Mouse (Mus musculus) MEL (cell line): ENCODE measurements around the gene Arid4b. TPM values are rescaled to one million over a fixed set of nuclear protein-coding genes. Genes with fewer than 3 reads are reported as not detected.

Experiments
- DNase-seq: peaks from one replicate; pipeline ENCODE4 v3.0.0; 2011; ENCODE audit warnings: low read depth, low spot score
- H3K27ac ChIP-seq: 2 replicates; pipeline ENCODE4 v1.5.1; 2012; ENCODE audit warnings: low read depth, mild to moderate bottlenecking, control low read depth, low read length, moderate library complexity; ENCODE audit not compliant: control insufficient read depth
- H3K27me3 ChIP-seq, 2 experiments: fragments of 150-350 bp in 1 of 2; sonication (generic) in 1 of 2; 2 replicates each; pipeline ENCODE4 v1.6.1; 2012; ENCODE audit warnings: low read length in 2 of 2, mild to moderate bottlenecking in 2 of 2, improper control_type of control experiment in 1 of 2, moderate library complexity in 1 of 2; ENCODE audit not compliant: insufficient read depth in 2 of 2, control insufficient read depth in 1 of 2
- H3K36me3 ChIP-seq, 2 experiments: 2 replicates each; pipeline ENCODE4 v1.6.1; 2012 to 2014; ENCODE audit warnings: low read length in 2 of 2, improper control_type of control experiment in 1 of 2, inconsistent platforms in 1 of 2, mild to moderate bottlenecking in 1 of 2; ENCODE audit not compliant: insufficient read depth in 2 of 2, control insufficient read depth in 1 of 2
- H3K4me1 ChIP-seq, 2 experiments: fragments of 150-350 bp in 1 of 2; sonication (generic) in 1 of 2; 2 replicates each; pipeline ENCODE4 v1.6.1; 2012; ENCODE audit warnings: low read length in 2 of 2, improper control_type of control experiment in 1 of 2, mild to moderate bottlenecking in 1 of 2; ENCODE audit not compliant: insufficient read depth in 2 of 2, control insufficient read depth in 1 of 2
- H3K4me3 ChIP-seq, 2 experiments: fragments of 150-350 bp in 1 of 2; sonication (generic) in 1 of 2; 2 replicates each; pipeline ENCODE4 v1.5.1; 2012; ENCODE audit warnings: low read depth in 2 of 2, low read length in 2 of 2, mild to moderate bottlenecking in 2 of 2, moderate library complexity in 2 of 2, control low read depth in 1 of 2, improper control_type of control experiment in 1 of 2; ENCODE audit not compliant: control insufficient read depth in 1 of 2, insufficient read depth in 1 of 2
- H3K79me2 ChIP-seq: 2 replicates; pipeline ENCODE4 v1.6.1; 2012; ENCODE audit warnings: mild to moderate bottlenecking, low read length, moderate library complexity; ENCODE audit not compliant: control insufficient read depth, poor library complexity, insufficient read depth
- H3K9ac ChIP-seq: 2 replicates; pipeline ENCODE4 v1.6.1; 2012; ENCODE audit warnings: low read depth, mild to moderate bottlenecking, control low read depth, low read length, moderate library complexity; ENCODE audit not compliant: control insufficient read depth, poor library complexity, severe bottlenecking
- H3K9me3 ChIP-seq: fragments of 150-350 bp; sonication (generic); replicated peaks from 2 replicates; pipeline ENCODE4 v1.6.1; 2012; ENCODE audit warnings: mild to moderate bottlenecking, low read length, improper control_type of control experiment, moderate library complexity; ENCODE audit not compliant: insufficient read depth
- CHD2 ChIP-seq: IDR thresholded peaks from 2 replicates; pipeline ENCODE4 v1.6.1; 2011; ENCODE audit warnings: low read length, improper control_type of control experiment
- E2F4 ChIP-seq: IDR thresholded peaks from 2 replicates; pipeline ENCODE4 v1.6.1; 2011; ENCODE audit warnings: low read depth, low read length, improper control_type of control experiment, borderline replicate concordance
- ELF1 ChIP-seq: IDR thresholded peaks from 2 replicates; pipeline ENCODE4 v1.6.1; 2014; ENCODE audit warnings: low read depth, mild to moderate bottlenecking, inconsistent platforms, low read length, improper control_type of control experiment, moderate library complexity
- EP300 ChIP-seq, 2 experiments: IDR thresholded peaks; 2 replicates each; pipeline ENCODE4 v1.6.1; 2011; ENCODE audit warnings: improper control_type of control experiment in 2 of 2, low read length in 2 of 2, low read depth in 1 of 2, mild to moderate bottlenecking in 1 of 2
- JUND ChIP-seq: IDR thresholded peaks from 2 replicates; pipeline ENCODE4 v1.6.1; 2011; ENCODE audit warnings: low read depth, mild to moderate bottlenecking, improper control_type of control experiment, low read length
- KAT2A ChIP-seq: conservative IDR thresholded peaks from 2 replicates; pipeline ENCODE4 v1.6.1; 2012; ENCODE audit warnings: low read depth, low read length, improper control_type of control experiment, inconsistent platforms
- MAFK ChIP-seq: IDR thresholded peaks from 2 replicates; pipeline ENCODE4 v1.6.1; 2011; ENCODE audit warnings: low read depth, mild to moderate bottlenecking, low read length, improper control_type of control experiment, borderline replicate concordance
- MYB ChIP-seq: IDR thresholded peaks from 2 replicates; pipeline ENCODE4 v1.6.1; 2011; ENCODE audit warnings: mild to moderate bottlenecking, low read depth, low read length, improper control_type of control experiment
- MYC ChIP-seq: IDR thresholded peaks from 2 replicates; pipeline ENCODE4 v1.6.1; 2011; ENCODE audit warnings: low read depth, mild to moderate bottlenecking, low read length, improper control_type of control experiment, moderate library complexity
- NELFE ChIP-seq: IDR thresholded peaks from 2 replicates; pipeline ENCODE4 v1.6.1; 2011; ENCODE audit warnings: low read depth, low read length, improper control_type of control experiment
- NRF1 ChIP-seq: IDR thresholded peaks from 2 replicates; pipeline ENCODE4 v1.6.1; 2014; ENCODE audit warnings: low read depth, mild to moderate bottlenecking, inconsistent platforms, low read length, improper control_type of control experiment, moderate library complexity; ENCODE audit not compliant: poor library complexity, insufficient read depth, severe bottlenecking
- POLR2A ChIP-seq, 2 experiments: IDR thresholded peaks; 2 replicates each; pipeline ENCODE4 v1.6.1; 2011 to 2012; ENCODE audit warnings: low read length in 2 of 2, mild to moderate bottlenecking in 2 of 2, control low read depth in 1 of 2, improper control_type of control experiment in 1 of 2, low read depth in 1 of 2, moderate library complexity in 1 of 2; ENCODE audit not compliant: control insufficient read depth in 1 of 2, insufficient read depth in 1 of 2, poor library complexity in 1 of 2
- SIN3A ChIP-seq: IDR thresholded peaks from 2 replicates; pipeline ENCODE4 v1.6.1; 2012; ENCODE audit warnings: low read length, improper control_type of control experiment, inconsistent platforms
- TBP ChIP-seq: IDR thresholded peaks from 2 replicates; pipeline ENCODE4 v1.8.0; 2011; ENCODE audit warnings: low read depth, low read length, improper control_type of control experiment
- ZC3H11A ChIP-seq: IDR thresholded peaks from 2 replicates; pipeline ENCODE4 v1.6.1; 2012; ENCODE audit warnings: low read depth, mild to moderate bottlenecking, inconsistent platforms, low read length, improper control_type of control experiment
- ZMIZ1 ChIP-seq: IDR thresholded peaks from 2 replicates; pipeline ENCODE4 v1.6.1; 2012; ENCODE audit warnings: low read depth, mild to moderate bottlenecking, inconsistent platforms, low read length, improper control_type of control experiment, moderate library complexity
- polyA plus RNA-seq, 2 experiments: library from polyadenylated mRNA; stranded (reverse) in 1 of 2; unstranded in 1 of 2; fragments of >175 nt in 1 of 2; fragments of >200 nt in 1 of 2; gene quantifications; 2 replicates each; pipeline versions ENCODE4 v1.2.1 to v1.2.4; 2012; ENCODE audit warnings: low replicate concordance in 2 of 2, low read depth in 1 of 2; ENCODE audit not compliant: insufficient read length in 2 of 2, insufficient read depth in 1 of 2, missing spikeins in 1 of 2
- total RNA-seq: library from RNA; depleted of rRNA; stranded (reverse); fragments of 300-350 nt; gene quantifications from 2 replicates; pipeline ENCODE4 v1.2.3, GENCODE M21; 2012

The Arid4b gene
- total and polyA plus RNA-seq, 3 experiments = 8.0 to 24.8 (median 13.0) TPM

DNA sequence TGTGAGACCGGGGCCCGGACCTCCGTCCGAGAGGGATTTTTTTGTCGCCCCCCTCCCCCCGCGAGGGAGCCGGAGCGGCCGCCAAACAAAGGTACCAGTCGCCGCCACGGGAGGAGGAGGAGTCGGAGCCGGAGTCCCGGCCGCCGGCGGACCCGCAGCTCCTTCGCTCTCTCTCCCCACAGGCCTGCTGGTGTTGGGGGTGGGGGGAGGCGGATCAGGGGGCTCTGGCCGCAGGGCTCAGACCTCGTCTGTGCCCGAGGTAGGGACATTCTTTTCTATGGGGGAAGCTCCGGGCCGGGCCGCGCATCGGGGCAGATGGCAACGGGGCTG lies 875 bp downstream of the Arid4b start:
- Histone ChIP-seq H3K4me1 (peaks cover 7 to 13% of the 10 kb centered on the region in 2 experiments), H3K27ac (peak overlapping the region; percentile 80), H3K27me3 (no peaks in the 10 kb centered on the region), H3K79me2 (peaks cover 50% of the 10 kb centered on the region), H3K9me3 (no peaks in the 10 kb centered on the region), H3K36me3 (peaks cover 1 to 26% of the 10 kb centered on the region in 2 experiments)
- DNase-seq = no peak
- TF ChIP-seq POLR2A (IDR thresholded peaks at IDR 0.05; ENCODE audit: control insufficient read depth in 1 of 2, insufficient read depth in 1 of 2, low read depth in 1 of 2, low read length in 2 of 2, poor library complexity in 1 of 2) = peak in 1 of 2 experiments; percentile 13; a peak in 1 of 4 replicates
- no peak for TF ChIP-seq ZMIZ1
- no peak for TF ChIP-seq CHD2
- no peak for TF ChIP-seq NRF1
- TF ChIP-seq E2F4 = no peak
- TF ChIP-seq MYB = no peak
- no peak for TF ChIP-seq MAFK
- TF ChIP-seq, all 39 proteins: peak for 1
- peak overlapping the region; percentile 98 for H3K9ac ChIP-seq
- peak overlapping the region; percentile 91 to 92 for H3K4me3 ChIP-seq

DNA sequence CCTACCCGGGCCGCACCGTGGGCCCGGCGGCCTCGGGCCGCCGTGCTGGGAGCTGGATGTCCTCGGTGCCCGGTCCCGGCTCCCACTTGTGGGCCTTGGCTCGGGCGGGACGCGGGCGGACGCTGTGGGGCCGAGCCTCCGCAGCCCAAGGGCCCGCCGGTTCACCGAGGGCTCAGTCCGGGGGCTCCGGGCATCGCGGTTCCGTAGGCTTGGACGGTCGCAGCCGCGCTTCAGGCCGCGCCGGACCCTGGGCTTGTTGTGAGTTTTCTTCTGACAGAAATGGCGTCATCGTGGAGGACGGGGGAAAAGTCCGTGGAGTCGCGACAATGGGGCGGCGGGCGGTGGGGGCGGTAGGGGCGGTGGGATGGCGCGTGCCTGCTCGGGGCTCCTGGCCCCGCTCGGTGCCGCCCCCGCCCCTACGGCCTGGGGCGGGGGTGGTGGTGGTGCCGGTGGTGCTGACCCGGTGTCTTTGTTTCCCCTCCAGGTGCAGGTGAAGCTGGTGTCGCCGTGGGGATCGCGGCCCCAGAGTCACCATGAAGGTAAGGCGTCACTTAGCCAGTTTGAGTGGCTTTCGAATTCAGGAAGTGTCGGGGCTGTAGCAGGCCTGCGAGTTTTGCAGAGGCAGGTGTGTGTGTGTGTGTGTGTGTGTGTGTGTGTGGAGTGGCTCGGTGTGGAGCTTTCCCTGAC lies 1.5 kb downstream of the Arid4b start:
- peak; percentile 74 for DNase-seq
- Histone ChIP-seq H3K27me3 (no peaks in the 10 kb centered on the region), H3K9me3 (no peaks in the 10 kb centered on the region), H3K36me3 (peaks cover 6 to 28% of the 10 kb centered on the region in 2 experiments), H3K27ac (peak overlapping the region; percentile 80), H3K4me1 (peaks cover 7 to 13% of the 10 kb centered on the region in 2 experiments), H3K79me2 (peaks cover 53% of the 10 kb centered on the region), H3K4me3 (peak overlapping the region; percentile 91 to 92), H3K9ac (peak overlapping the region; percentile 98)
- TF ChIP-seq ELF1 (peak; percentile 38; the same call in 1 of the 2 replicates), NELFE (no peak), KAT2A (no peak), EP300 (IDR thresholded peaks at IDR 0.05; ENCODE audit: low read depth in 1 of 2, low read length in 2 of 2) (no peak), MAFK (no peak), JUND (no peak), ZC3H11A (no peak), CHD2 (no peak), SIN3A (peak; percentile 46; the same call in 1 of the 2 replicates), POLR2A (IDR thresholded peaks at IDR 0.05; ENCODE audit: control insufficient read depth in 1 of 2, insufficient read depth in 1 of 2, low read depth in 1 of 2, low read length in 2 of 2, poor library complexity in 1 of 2) (no peak), E2F4 (no peak), MYC (no peak), NRF1 (no peak), TBP (peak; percentile 23; the same call in 1 of the 2 replicates), MYB (no peak)
